Mouse (Mus musculus) heart, embryonic 10.5 days (tissue): Measurements from ENCODE around the gene Ccl9. TPM values are rescaled to one million over a fixed set of nuclear protein-coding genes. Genes with fewer than 3 reads are reported as not detected.

ENCODE experiments used
- DNase-seq: peaks from one replicate; pipeline ENCODE4 v3.0.0-alpha.2; 2017; ENCODE audit warnings: low spot score
- H3K27ac ChIP-seq: fragments of 300-500 bp; sonication (generic); 2 replicates; pipeline ENCODE4 v1.5.1; 2016; ENCODE audit warnings: mild to moderate bottlenecking
- H3K27me3 ChIP-seq: fragments of 300-500 bp; sonication (generic); 2 replicates; pipeline ENCODE4 v1.6.1; 2016; ENCODE audit warnings: mild to moderate bottlenecking; ENCODE audit not compliant: poor library complexity, insufficient read depth, severe bottlenecking
- H3K36me3 ChIP-seq: fragments of 300-500 bp; sonication (generic); 2 replicates; pipeline ENCODE4 v1.6.1; 2016; ENCODE audit warnings: mild to moderate bottlenecking, moderate library complexity
- H3K4me1 ChIP-seq: fragments of 300-500 bp; sonication (generic); 2 replicates; pipeline ENCODE4 v1.6.1; 2016; ENCODE audit warnings: mild to moderate bottlenecking
- H3K4me3 ChIP-seq: fragments of 300-500 bp; sonication (generic); 2 replicates; pipeline ENCODE4 v1.5.1; 2016; ENCODE audit warnings: mild to moderate bottlenecking, moderate library complexity
- H3K9me3 ChIP-seq: fragments of 300-500 bp; sonication (generic); 2 replicates; pipeline ENCODE4 v1.6.1; 2016; ENCODE audit warnings: mild to moderate bottlenecking, moderate library complexity
- WGBS: fragments of 180-500 bp; shearing (Covaris S2); methylation state at CpG from one replicate; pipeline ENCODE4 v1.1.7; 2016; 5-methylcytosine and 5-hydroxymethylcytosine counted together
- polyA plus RNA-seq: library from polyadenylated mRNA; unstranded; fragments of >200 nt; fragmentation: Nextera tagmentation; extraction: Ambion mirVana; gene quantifications from 2 replicates; pipeline ENCODE4 v1.2.1, GENCODE M21; 2016

Ccl9 gene
- polyA plus RNA-seq, 1 experiment from 2014 or later, result 0.97 TPM

DNA sequence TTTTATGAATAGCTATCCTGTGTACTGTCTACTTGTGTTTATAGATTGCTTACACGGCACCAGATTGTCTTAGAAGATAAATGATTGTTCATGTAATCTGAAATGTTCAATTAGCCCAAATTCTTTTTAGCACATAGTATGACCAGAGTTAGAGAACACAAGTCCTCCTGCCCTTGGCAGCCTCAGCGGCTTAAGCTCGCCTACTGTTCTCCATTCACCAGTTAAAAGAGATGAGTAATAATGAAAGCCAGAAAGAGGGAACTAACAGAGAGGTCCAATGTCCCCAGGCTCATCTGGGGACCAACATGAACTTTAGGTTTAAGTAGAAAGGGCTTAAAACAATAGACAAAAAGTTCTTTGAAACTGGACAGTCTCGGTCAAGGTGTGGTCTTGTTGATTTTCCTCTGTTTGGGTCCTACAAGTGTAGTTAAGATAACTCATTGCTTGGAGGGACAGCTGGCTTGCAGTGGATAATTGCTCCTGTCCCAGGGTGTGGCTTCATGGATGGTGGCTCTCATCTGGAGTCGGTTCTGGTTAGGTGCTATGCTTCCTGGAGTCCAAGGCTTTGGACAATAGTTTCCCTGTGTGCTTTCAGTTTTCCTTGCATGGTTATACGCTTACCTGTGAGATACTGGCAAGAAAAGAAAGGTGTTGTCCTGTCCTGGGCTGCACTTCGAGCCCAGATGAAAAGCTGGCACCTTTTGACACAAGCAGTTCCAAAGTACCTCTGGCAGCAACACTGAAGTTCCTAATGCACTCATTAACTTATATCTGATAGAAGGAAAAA, 17.4 kb upstream of the Ccl9 start:
- no peaks in the 10 kb centered on the region for H3K36me3 ChIP-seq
- H3K27ac ChIP-seq, result no peak overlapping the region
- H3K9me3 ChIP-seq, result no peaks in the 10 kb centered on the region
- no peak overlapping the region for H3K4me3 ChIP-seq
- no peaks in the 10 kb centered on the region for H3K27me3 ChIP-seq
- WGBS, result 81% methylated on average over 7 of the region's 7 CpGs
- DNase-seq, result no peak
- H3K4me1 ChIP-seq, result no peaks in the 10 kb centered on the region

GRCm38 (mm10) chr11:83593453-83593852, 15.0 kb upstream of the Ccl9 start:
- H3K27me3 ChIP-seq, result no peaks in the 10 kb centered on the region
- no peak overlapping the region for H3K27ac ChIP-seq
- WGBS, result 82% methylated on average over 5 of the region's 5 CpGs
- H3K9me3 ChIP-seq, result no peaks in the 10 kb centered on the region
- no peak overlapping the region for H3K4me3 ChIP-seq
- H3K4me1 ChIP-seq, result no peaks in the 10 kb centered on the region
- DNase-seq, result no peak
- no peaks in the 10 kb centered on the region for H3K36me3 ChIP-seq

GRCm38 (mm10) chr11:83592853-83593252, 14.4 kb upstream of the Ccl9 start, which contains the start of gene Ccl6:
Gene Ccl6 (minus strand): TSS chr11:83593087.
- WGBS, result 44% methylated on average over 2 of the region's 2 CpGs
- no peak within 1 kb of the TSS for H3K27ac ChIP-seq
- no peak for DNase-seq

DNA sequence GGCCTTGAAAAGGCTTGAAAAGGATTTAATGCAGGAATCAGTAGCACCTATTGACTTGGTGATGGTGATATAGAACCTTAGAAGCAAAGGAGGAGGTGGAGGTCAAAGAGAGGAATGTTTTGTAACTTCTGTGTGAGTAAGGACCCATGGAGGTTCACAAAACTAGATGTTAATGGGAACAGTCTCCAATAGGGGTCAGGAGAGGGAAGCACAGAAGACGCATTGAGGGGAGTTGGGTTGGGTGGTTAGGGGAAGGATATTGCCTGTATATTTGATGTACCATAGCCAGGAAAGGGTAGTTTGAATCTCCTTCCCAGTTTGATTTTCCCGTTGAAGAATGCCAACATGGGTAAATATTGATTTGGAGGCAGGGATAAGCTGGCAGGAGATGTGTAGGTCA, 5.8 kb upstream of the Ccl9 start:
- Histone ChIP-seq H3K9me3 (no peaks in the 10 kb centered on the region), H3K4me1 (peaks cover 13% of the 10 kb centered on the region; the same call in 1 of the 2 replicates), H3K4me3 (no peak overlapping the region), H3K36me3 (no peaks in the 10 kb centered on the region), H3K27me3 (no peaks in the 10 kb centered on the region), H3K27ac (no peak overlapping the region)
- WGBS, result 66% methylated on average over 2 of the region's 2 CpGs
- no peak for DNase-seq

More at GRCm38 (mm10) chr11:83592853-83593252, 14.4 kb upstream of the Ccl9 start, which contains the start of gene Ccl6:
- Histone ChIP-seq H3K4me3 (no peak within 1 kb of the TSS), H3K9me3 (no peaks in the 10 kb centered on the region), H3K4me1 (no peaks in the 10 kb centered on the region), H3K27me3 (no peaks in the 10 kb centered on the region), H3K36me3 (no peaks in the 10 kb centered on the region)

- H3K36me3 ChIP-seq, result no peaks in the 10 kb centered on the region
- H3K9me3 ChIP-seq, result no peaks in the 10 kb centered on the region
- no peaks in the 10 kb centered on the region for H3K27me3 ChIP-seq
- no peak overlapping the region for H3K4me3 ChIP-seq
- H3K27ac ChIP-seq, result no peak overlapping the region
- DNase-seq, result no peak
- peaks cover 13% of the 10 kb centered on the region; the same call in 1 of the 2 replicates for H3K4me1 ChIP-seq
These were observed 5.0 kb upstream of the Ccl9 start for GRCm38 (mm10) chr11:83583450-83583754.

- peaks cover 13% of the 10 kb centered on the region; the same call in 1 of the 2 replicates for H3K4me1 ChIP-seq
- WGBS, result 43% methylated on average over 4 of the region's 4 CpGs
- no peak overlapping the region for H3K4me3 ChIP-seq
- no peaks in the 10 kb centered on the region for H3K27me3 ChIP-seq
- DNase-seq, result no peak
- no peaks in the 10 kb centered on the region for H3K9me3 ChIP-seq
- H3K36me3 ChIP-seq, result no peaks in the 10 kb centered on the region
- no peak overlapping the region for H3K27ac ChIP-seq
These were observed 4.4 kb upstream of the Ccl9 start for GRCm38 (mm10) chr11:83582626-83583449.

GRCm38 (mm10) chr11:83581626-83582610, 3.5 kb upstream of the Ccl9 start:
- DNase-seq, result no peak
- WGBS, result 67% methylated on average over 4 of the region's 4 CpGs
- no peak overlapping the region for H3K4me3 ChIP-seq

DNA sequence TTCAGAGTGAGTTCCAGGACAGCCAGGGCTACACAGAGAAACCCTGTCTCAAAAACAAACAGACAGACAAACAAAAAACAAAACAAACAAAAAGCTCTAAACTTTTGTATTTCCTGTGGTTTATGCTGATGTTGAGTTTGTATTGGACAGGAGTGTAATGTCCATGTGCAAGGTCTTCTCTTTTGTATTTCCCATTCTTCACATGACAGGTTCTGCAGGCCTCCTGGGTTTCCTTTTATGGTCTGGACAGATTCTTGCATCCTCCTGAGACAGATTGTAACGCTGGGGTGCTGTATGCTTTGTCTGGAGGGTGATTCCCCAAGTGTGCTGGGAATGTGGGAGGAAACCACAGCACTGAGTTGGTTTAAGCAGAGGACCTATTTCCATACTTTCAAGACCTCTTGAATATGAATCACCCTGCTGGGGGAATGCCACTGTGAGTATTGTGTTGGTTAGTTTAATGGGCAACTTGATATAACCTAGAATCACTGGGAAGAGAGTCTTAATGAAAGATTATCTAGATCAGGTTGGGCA, 2.3 kb upstream of the Ccl9 start:
- 61% methylated on average over 1 of the region's 1 CpGs for WGBS

More at GRCm38 (mm10) chr11:83581626-83582610, 3.5 kb upstream of the Ccl9 start:
- Histone ChIP-seq H3K36me3 (no peaks in the 10 kb centered on the region), H3K27me3 (no peaks in the 10 kb centered on the region), H3K27ac (no peak overlapping the region), H3K4me1 (peaks cover 13% of the 10 kb centered on the region; the same call in 1 of the 2 replicates), H3K9me3 (no peaks in the 10 kb centered on the region)

GRCm38 (mm10) chr11:83578999-83579398, 563 bp upstream of the Ccl9 start:
- Histone ChIP-seq H3K4me1 (peaks cover 13% of the 10 kb centered on the region; the same call in 1 of the 2 replicates), H3K27ac (no peak overlapping the region), H3K36me3 (no peaks in the 10 kb centered on the region), H3K9me3 (no peaks in the 10 kb centered on the region), H3K27me3 (no peaks in the 10 kb centered on the region), H3K4me3 (no peak overlapping the region)
- WGBS, result 63% methylated on average over 3 of the region's 3 CpGs
- DNase-seq, result no peak

More for the DNA sequence above, 2.3 kb upstream of the Ccl9 start:
- Histone ChIP-seq H3K27ac (no peak overlapping the region), H3K9me3 (no peaks in the 10 kb centered on the region), H3K4me3 (no peak overlapping the region), H3K4me1 (peaks cover 13% of the 10 kb centered on the region; the same call in 1 of the 2 replicates), H3K36me3 (no peaks in the 10 kb centered on the region), H3K27me3 (no peaks in the 10 kb centered on the region)
- no peak for DNase-seq

- H3K36me3 ChIP-seq, result no peaks in the 10 kb centered on the region
- 71% methylated on average over 4 of the region's 4 CpGs for WGBS
These were observed 1.4 kb downstream of the Ccl9 start for GRCm38 (mm10) chr11:83576927-83577555.

DNA sequence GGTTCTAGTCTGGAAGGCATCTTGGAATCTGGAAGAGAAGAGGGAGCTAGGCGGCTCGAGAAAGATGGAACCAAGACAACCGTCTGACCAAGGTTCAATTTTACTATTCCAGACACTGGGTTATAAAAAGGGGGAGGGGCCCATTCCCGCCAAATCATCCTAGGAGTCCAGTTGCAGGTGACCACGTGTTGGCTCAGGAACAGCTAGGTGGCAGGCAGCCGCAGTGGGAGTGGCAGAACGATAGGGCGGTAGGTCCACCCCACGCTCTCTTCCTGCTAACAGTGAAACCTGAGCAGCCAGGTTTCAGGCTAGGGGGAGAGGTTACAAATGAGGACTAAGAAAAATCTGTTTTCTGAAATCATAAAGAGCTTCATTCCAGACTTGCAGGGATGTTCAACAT, 5.6 kb downstream of the Ccl9 start:
- Histone ChIP-seq H3K36me3 (no peaks in the 10 kb centered on the region), H3K9me3 (no peaks in the 10 kb centered on the region), H3K4me1 (no peaks in the 10 kb centered on the region), H3K27me3 (no peaks in the 10 kb centered on the region), H3K27ac (no peak overlapping the region), H3K4me3 (no peak overlapping the region)
- DNase-seq, result no peak
- 55% methylated on average over 9 of the region's 9 CpGs for WGBS

More at GRCm38 (mm10) chr11:83576927-83577555, 1.4 kb downstream of the Ccl9 start:
- no peak overlapping the region for H3K27ac ChIP-seq
- no peaks in the 10 kb centered on the region for H3K27me3 ChIP-seq
- 0 out of 2 replicates have a peak, but pooled peaks cover 3% of the 10 kb centered on the region for H3K4me1 ChIP-seq
- no peaks in the 10 kb centered on the region for H3K9me3 ChIP-seq
- no peak for DNase-seq
- H3K4me3 ChIP-seq, result no peak overlapping the region

GRCm38 (mm10) chr11:83572223-83572622, 6.2 kb downstream of the Ccl9 start:
- no peaks in the 10 kb centered on the region for H3K27me3 ChIP-seq
- DNase-seq, result no peak
- no peaks in the 10 kb centered on the region for H3K4me1 ChIP-seq
- H3K36me3 ChIP-seq, result no peaks in the 10 kb centered on the region
- H3K9me3 ChIP-seq, result no peaks in the 10 kb centered on the region
- WGBS, result 84% methylated on average over 8 of the region's 8 CpGs
- no peak overlapping the region for H3K27ac ChIP-seq
- no peak overlapping the region for H3K4me3 ChIP-seq
